Mouse (Mus musculus) CH12.LX (cell line): ENCODE results near the gene Grtp1.

Source experiments
- CHD1 ChIP-seq: IDR thresholded peaks from 2 replicates; pipeline ENCODE4 v1.6.1; 2012; ENCODE audit warnings: low read depth, low read length, improper control_type of control experiment, inconsistent platforms
- CTCF ChIP-seq, 2 experiments: IDR thresholded peaks in 1 of 2; conservative IDR thresholded peaks in 1 of 2; 2 replicates each; pipeline ENCODE4 v1.5.1; 2011 to 2012; ENCODE audit warnings: low read depth in 2 of 2, low read length in 2 of 2, improper control_type of control experiment in 1 of 2, inconsistent platforms in 1 of 2, mild to moderate bottlenecking in 1 of 2, moderate library complexity in 1 of 2
- E2F4 ChIP-seq: IDR thresholded peaks from 2 replicates; pipeline ENCODE4 v1.6.1; 2011; ENCODE audit warnings: low read depth, low read length, improper control_type of control experiment; ENCODE audit not compliant: insufficient replicate concordance
- MEF2A ChIP-seq: IDR thresholded peaks from 2 replicates; pipeline ENCODE4 v1.6.1; 2014; ENCODE audit warnings: low read depth, mild to moderate bottlenecking, inconsistent platforms, low read length, improper control_type of control experiment, borderline replicate concordance
- POLR2A ChIP-seq: IDR thresholded peaks from 2 replicates; pipeline ENCODE4 v1.6.1; 2011; ENCODE audit warnings: low read depth, mild to moderate bottlenecking, improper control_type of control experiment, low read length
- SMC3 ChIP-seq: IDR thresholded peaks from 2 replicates; pipeline ENCODE4 v1.6.1; 2011; ENCODE audit warnings: low read depth, low read length, improper control_type of control experiment

GRCm38 (mm10) chr8:13149866-13150265 lies 50.6 kb downstream of the Grtp1 start:
- TF ChIP-seq CTCF (conservative IDR thresholded peaks at IDR 0.05 in 1 of 2, IDR thresholded peaks at IDR 0.05 in 1 of 2; ENCODE audit: low read depth in 2 of 2, low read length in 2 of 2) (no peak), SMC3 (no peak), MEF2A (no peak), CHD1 (no peak), POLR2A (no peak), E2F4 (no peak)
